ENCODE assay signal across 19 mouse cellular contexts in the genomic region with DNA sequence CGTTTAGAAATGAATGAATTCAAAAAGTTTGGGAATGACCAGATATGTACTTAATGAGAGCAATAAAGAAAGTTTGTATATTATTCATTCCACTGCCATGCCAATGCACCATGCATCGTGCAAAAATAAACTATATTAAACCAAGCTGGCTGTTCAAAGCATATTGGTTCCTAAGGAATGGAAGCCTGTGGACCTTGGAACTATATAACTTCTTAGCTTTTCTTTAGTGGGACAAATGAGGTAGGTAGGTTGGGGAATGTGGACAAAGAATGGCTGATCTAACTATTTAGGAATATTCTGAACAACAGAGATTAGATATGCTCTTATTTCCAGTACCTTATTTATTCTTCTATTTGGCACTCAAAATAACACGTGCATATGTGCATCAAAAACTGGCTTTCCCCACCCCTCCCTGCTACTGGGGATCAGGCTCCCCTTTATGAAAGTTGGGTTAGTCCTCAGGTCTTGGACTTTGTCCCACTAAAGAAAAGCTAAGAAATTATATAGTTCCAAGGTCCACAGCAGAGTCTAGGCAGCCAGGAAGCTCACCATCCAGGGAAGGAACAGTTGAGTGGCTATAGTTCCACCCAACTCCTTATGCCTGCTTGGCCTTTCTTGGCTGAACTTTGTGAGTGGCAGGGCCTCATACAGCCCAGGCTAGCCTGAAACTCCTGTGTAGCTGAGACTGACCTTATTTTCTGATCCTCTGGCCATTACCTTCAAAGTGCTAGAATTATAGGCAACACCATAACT.
"Had no signal": no experiment of that assay in that cellular context is flagged by ENCODE, and none has a peak within 500 bp of the region (broad histone marks: within the 10 kb centered on the region; RNA-seq: fewer than 3 reads in every experiment).

No protein-coding gene starts in this region.

- H3K9ac ChIP-seq: limb, embryonic 12.5 days; limb, embryonic 15.5 days; liver, embryonic 14.5 days; liver, postnatal 0 days; lung, embryonic 14.5 days had no signal

- H3K4me2 ChIP-seq: limb, embryonic 12.5 days; limb, embryonic 15.5 days; liver, embryonic 11.5 days; lung, embryonic 14.5 days; midbrain, embryonic 11.5 days had no signal

- H3K4me1 ChIP-seq: limb, embryonic 12.5 days had no signal

- H3K36me3 ChIP-seq: limb, embryonic 15.5 days had no signal

- DNase-seq: kidney, adult 8-10 months; kidney, postnatal 25 days; layer of hippocampus, postnatal 36 days; left cerebral cortex, postnatal 4 days; liver, postnatal 0 days; lung, embryonic 14.5 days; lung, postnatal 36 days; midbrain, embryonic 14.5 days; thymus, adult 2 months; thymus, postnatal 14 days; thymus, postnatal 4 days had no signal

- H3K27ac ChIP-seq: kidney, postnatal 0 days; limb, embryonic 12.5 days; limb, embryonic 15.5 days; liver, embryonic 14.5 days had no signal

- H3K27me3 ChIP-seq: limb, embryonic 12.5 days; limb, embryonic 15.5 days; megakaryocyte, embryonic 14.5 days had no signal

- ATAC-seq: liver, postnatal 0 days; lung, postnatal 0 days had no signal

- H3K9me3 ChIP-seq: limb, embryonic 15.5 days; megakaryocyte, embryonic 14.5 days had no signal

- H3K4me3 ChIP-seq: limb, embryonic 12.5 days; limb, embryonic 15.5 days; megakaryocyte, embryonic 14.5 days had no signal
